Mouse (Mus musculus): ENCODE results near the gene Gm6525. TPM values are rescaled to one million over a fixed set of nuclear protein-coding genes. Genes with fewer than 3 reads are reported as not detected.
A peak's percentile ranks its signal among the peaks of the same experiment; 100 is the strongest.

Gene Gm6525
- polyA plus RNA-seq, 2 experiments = 0.17 TPM; not detected in 1

DNA sequence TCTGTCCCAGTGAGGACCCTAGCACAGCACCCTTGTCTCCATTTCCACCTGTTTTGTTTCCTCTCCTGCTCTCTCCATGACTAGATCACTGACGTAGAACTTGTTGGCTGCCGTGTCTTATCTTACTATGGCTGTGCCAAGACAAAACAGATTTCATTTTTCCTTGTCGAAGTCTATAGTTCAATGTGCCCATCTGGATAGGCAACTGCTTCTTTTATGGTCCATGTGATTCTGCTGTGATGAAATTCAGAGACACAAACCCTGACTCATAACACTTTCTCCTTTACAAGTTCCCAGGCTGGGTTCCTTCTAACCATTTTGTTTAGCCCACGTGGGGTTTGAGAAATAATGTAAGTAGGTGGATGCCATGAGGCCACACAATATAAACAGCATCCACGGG lies 7.8 kb upstream of the Gm6525 start:
- ATAC-seq (ENCODE audit: insufficient read depth) = no peak
- DNase-seq (ENCODE audit: low read depth in 3 of 3, low spot score in 3 of 3) = no peak

DNA sequence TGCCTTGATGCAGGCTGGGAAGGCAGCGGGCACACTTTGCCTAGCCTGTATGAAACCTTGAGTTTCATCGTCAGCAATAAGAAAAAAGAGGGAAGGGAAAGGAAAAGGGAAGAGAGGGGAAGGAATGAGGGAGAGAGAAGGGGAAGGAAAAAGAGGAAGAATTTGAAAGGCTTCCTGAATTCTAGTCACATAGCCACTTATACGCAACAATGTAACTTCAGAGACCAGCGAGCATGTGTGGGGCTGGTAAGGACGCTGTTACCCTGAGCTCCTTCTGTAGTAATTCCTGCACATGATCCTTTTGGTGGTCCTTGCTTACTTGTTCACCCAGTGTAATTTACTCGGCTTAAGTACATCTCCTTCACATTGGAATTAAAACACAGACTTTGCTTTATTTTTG lies 5.0 kb upstream of the Gm6525 start:
- Histone ChIP-seq H3K4me2 (ENCODE audit: low read depth) (no peak overlapping the region), H3K9ac (replicated peaks) (no peak overlapping the region), H3K4me3 (ENCODE audit: insufficient read depth in 1 of 2, low read depth in 2 of 2, low read length in 2 of 2) (no peak overlapping the region), H3K4me1 (replicated peaks; ENCODE audit: control insufficient read depth in 2 of 2, insufficient read depth in 2 of 2, low read length in 1 of 2) (no peaks in the 10 kb centered on the region), H3K27me3 (ENCODE audit: control insufficient read depth, insufficient read depth, low read length) (no peaks in the 10 kb centered on the region), H3K36me3 (replicated peaks; ENCODE audit: control insufficient read depth, insufficient read depth, low read depth) (no peaks in the 10 kb centered on the region), H3K9me3 (ENCODE audit: control insufficient read depth, low read length) (no peaks in the 10 kb centered on the region), H3K27ac (no peak overlapping the region)
- ATAC-seq (ENCODE audit: insufficient read depth) = no peak
- no peak for DNase-seq (ENCODE audit: low read depth in 3 of 3, low spot score in 3 of 3)
- no peak for TF ChIP-seq EP300 (IDR thresholded peaks at IDR 0.05; ENCODE audit: low read depth)
- TF ChIP-seq CTCF (IDR thresholded peaks at IDR 0.05; ENCODE audit: low read depth) = no peak
- 52% methylated on average over 6 of the region's 6 CpGs for WGBS (ENCODE audit: insufficient replicate concordance)

More for the DNA sequence above, 7.8 kb upstream of the Gm6525 start:
- no peak overlapping the region for H3K27ac ChIP-seq
- no peak overlapping the region for H3K4me2 ChIP-seq (ENCODE audit: low read depth)
- no peak overlapping the region for H3K9ac ChIP-seq (replicated peaks)
- H3K4me3 ChIP-seq (ENCODE audit: insufficient read depth in 1 of 2, low read depth in 2 of 2, low read length in 2 of 2) = no peak overlapping the region
- no peaks in the 10 kb centered on the region for H3K9me3 ChIP-seq (ENCODE audit: control insufficient read depth, low read length)
- no peaks in the 10 kb centered on the region for H3K4me1 ChIP-seq (replicated peaks; ENCODE audit: control insufficient read depth in 2 of 2, insufficient read depth in 2 of 2, low read length in 1 of 2)
- H3K27me3 ChIP-seq (ENCODE audit: control insufficient read depth, insufficient read depth, low read length) = no peaks in the 10 kb centered on the region
- no peak for TF ChIP-seq CTCF (IDR thresholded peaks at IDR 0.05; ENCODE audit: low read depth)
- TF ChIP-seq EP300 (IDR thresholded peaks at IDR 0.05; ENCODE audit: low read depth) = no peak
- 67% methylated on average over 5 of the region's 5 CpGs for WGBS (ENCODE audit: insufficient replicate concordance)
- no peaks in the 10 kb centered on the region for H3K36me3 ChIP-seq (replicated peaks; ENCODE audit: control insufficient read depth, insufficient read depth, low read depth)

DNA sequence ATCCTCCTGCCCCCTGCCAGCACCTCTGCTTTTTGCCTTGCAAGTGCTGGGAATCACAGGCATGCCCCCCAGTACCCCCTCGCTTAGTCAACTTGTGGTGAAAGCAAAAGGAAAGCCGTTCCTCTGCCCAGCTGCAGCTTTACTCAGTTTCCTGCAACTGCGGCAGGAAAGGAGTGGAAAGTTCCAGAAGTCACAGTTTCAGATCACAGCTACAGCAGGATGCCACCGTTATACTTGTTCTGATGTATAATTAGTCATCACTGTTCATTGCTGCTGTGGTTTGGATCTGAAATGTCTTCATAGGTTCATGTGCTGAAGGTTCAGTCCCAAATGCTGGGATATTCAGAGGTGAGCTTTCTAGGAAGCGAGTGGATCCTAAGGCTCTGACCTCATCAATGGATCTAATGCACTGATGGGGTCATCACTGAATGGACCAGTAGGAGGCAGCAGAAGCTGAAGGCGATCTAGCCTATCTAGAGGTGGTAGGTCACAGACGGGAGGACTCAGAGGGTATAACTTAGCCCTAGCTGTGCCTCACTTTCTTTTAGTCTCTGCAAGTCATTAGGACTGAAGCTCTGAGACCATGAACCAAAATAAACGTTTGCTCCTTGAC lies 4.4 kb upstream of the Gm6525 start:
- Histone ChIP-seq H3K9me3 (ENCODE audit: control insufficient read depth, low read length) (no peaks in the 10 kb centered on the region), H3K9ac (replicated peaks) (no peak overlapping the region), H3K4me3 (ENCODE audit: insufficient read depth in 1 of 2, low read depth in 2 of 2, low read length in 2 of 2) (no peak overlapping the region), H3K27ac (no peak overlapping the region), H3K4me1 (replicated peaks; ENCODE audit: control insufficient read depth in 2 of 2, insufficient read depth in 2 of 2, low read length in 1 of 2) (no peaks in the 10 kb centered on the region), H3K27me3 (ENCODE audit: control insufficient read depth, insufficient read depth, low read length) (no peaks in the 10 kb centered on the region), H3K36me3 (replicated peaks; ENCODE audit: control insufficient read depth, insufficient read depth, low read depth) (no peaks in the 10 kb centered on the region), H3K4me2 (ENCODE audit: low read depth) (no peak overlapping the region)
- WGBS (ENCODE audit: insufficient replicate concordance) = 56% methylated on average over 8 of the region's 8 CpGs
- ATAC-seq (ENCODE audit: insufficient read depth) (no peak), DNase-seq (ENCODE audit: low read depth in 3 of 3, low spot score in 3 of 3) (no peak)
- no peak for TF ChIP-seq EP300 (IDR thresholded peaks at IDR 0.05; ENCODE audit: low read depth)
- peak; percentile 33; the same call in 1 of the 2 replicates for TF ChIP-seq CTCF (IDR thresholded peaks at IDR 0.05; ENCODE audit: low read depth)

DNA sequence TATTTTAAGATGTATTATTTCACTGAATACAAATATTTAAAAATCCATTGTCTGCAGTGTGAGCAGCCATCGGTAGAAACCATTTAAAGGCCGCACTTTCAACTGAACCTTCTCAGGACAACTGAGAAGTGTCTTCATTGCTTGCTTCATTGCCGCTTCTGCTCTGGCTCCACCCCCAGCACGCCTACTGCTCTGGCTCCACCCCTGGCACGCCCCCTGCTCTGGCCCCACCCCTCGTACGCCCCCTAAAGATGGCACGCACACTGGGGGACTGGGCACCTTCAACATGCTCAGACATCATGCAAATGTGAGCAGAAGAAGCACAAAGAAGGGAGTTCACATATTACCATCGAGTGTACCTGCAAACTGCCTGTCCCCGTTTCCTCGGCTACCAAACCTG lies 1.5 kb upstream of the Gm6525 start:
- no peak for ATAC-seq (ENCODE audit: insufficient read depth)
- no peak overlapping the region for H3K9ac ChIP-seq (replicated peaks)
- no peak overlapping the region; the same call in 1 of the 2 replicates for H3K4me2 ChIP-seq (ENCODE audit: low read depth)
- no peak overlapping the region for H3K27ac ChIP-seq
- H3K27me3 ChIP-seq (ENCODE audit: control insufficient read depth, insufficient read depth, low read length) = no peaks in the 10 kb centered on the region
- no peaks in the 10 kb centered on the region for H3K9me3 ChIP-seq (ENCODE audit: control insufficient read depth, low read length)
- no peaks in the 10 kb centered on the region for H3K4me1 ChIP-seq (replicated peaks; ENCODE audit: control insufficient read depth in 2 of 2, insufficient read depth in 2 of 2, low read length in 1 of 2)
- 26% methylated on average over 11 of the region's 11 CpGs for WGBS (ENCODE audit: insufficient replicate concordance)
- no peak for DNase-seq (ENCODE audit: low read depth in 3 of 3, low spot score in 3 of 3)
- TF ChIP-seq EP300 (IDR thresholded peaks at IDR 0.05; ENCODE audit: low read depth) (no peak), CTCF (IDR thresholded peaks at IDR 0.05; ENCODE audit: low read depth) (no peak)
- H3K4me3 ChIP-seq (ENCODE audit: insufficient read depth in 1 of 2, low read depth in 2 of 2, low read length in 2 of 2) = no peak overlapping the region
- no peaks in the 10 kb centered on the region for H3K36me3 ChIP-seq (replicated peaks; ENCODE audit: control insufficient read depth, insufficient read depth, low read depth)

DNA sequence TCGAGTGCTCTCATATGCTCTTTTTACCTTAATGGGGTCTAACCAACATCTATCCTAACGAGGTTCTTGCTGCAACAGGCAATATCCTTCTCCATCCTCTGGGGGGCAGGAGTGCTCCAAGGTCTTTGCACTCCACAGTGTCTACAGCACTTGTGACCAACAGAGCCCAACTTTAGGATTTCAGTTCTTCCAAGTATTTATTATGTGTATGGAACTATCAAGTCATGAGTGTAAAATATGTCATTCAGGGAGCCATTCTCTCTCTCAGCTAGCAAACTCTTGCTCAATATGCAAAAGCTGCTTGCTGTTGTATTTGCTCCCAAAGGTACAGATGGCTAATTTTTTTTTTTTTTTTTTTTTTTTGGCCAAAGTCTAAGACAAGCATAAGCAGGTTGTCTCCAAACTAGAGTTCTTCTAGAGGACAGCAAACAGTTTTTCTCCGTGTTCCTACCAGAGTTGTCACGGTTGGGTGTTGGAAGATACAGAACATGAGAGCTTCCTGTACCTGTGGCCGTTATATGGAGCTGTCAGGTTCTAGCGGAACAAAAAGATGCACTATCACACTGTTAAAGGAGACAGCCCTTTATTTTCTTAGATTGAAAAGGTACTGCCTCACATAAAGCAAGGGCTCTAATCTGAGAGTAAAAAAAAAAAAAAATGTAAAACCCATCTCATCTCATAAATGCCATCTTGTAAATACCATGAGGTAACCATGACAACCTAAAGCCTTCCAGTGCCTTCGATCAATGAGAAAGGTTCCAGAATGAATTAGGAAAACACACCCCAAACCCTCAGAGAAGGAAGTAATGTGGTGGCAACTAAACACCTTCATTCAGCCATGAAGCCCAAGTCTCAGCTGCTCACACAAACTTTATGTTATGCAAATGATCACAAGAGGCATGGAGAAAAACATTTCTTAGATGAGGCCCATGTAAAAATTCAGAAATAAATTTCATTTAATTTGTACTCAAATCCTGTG lies 1.7 kb downstream of the Gm6525 start:
- Histone ChIP-seq H3K4me2 (ENCODE audit: low read depth) (no peak overlapping the region), H3K9ac (replicated peaks) (no peak overlapping the region), H3K4me1 (replicated peaks; ENCODE audit: control insufficient read depth in 2 of 2, insufficient read depth in 2 of 2, low read length in 1 of 2) (no peaks in the 10 kb centered on the region), H3K9me3 (ENCODE audit: control insufficient read depth, low read length) (no peaks in the 10 kb centered on the region), H3K27me3 (ENCODE audit: control insufficient read depth, insufficient read depth, low read length) (no peaks in the 10 kb centered on the region), H3K27ac (no peak overlapping the region), H3K36me3 (replicated peaks; ENCODE audit: control insufficient read depth, insufficient read depth, low read depth) (no peaks in the 10 kb centered on the region), H3K4me3 (ENCODE audit: insufficient read depth in 1 of 2, low read depth in 2 of 2, low read length in 2 of 2) (no peak overlapping the region)
- WGBS (ENCODE audit: insufficient replicate concordance) = 45% methylated on average over 7 of the region's 7 CpGs
- ATAC-seq (ENCODE audit: insufficient read depth) (no peak), DNase-seq (ENCODE audit: low read depth in 3 of 3, low spot score in 3 of 3) (peak; percentile 12 to 19 (median 17))
- no peak for TF ChIP-seq EP300 (IDR thresholded peaks at IDR 0.05; ENCODE audit: low read depth)
- TF ChIP-seq CTCF (IDR thresholded peaks at IDR 0.05; ENCODE audit: low read depth) = peak; percentile 76

Measured in liver, embryonic 14.5 days (tissue).